Mouse (Mus musculus) G1E (cell line): ENCODE results near the gene Gadd45gip1.

ENCODE experiments used
- CTCF ChIP-seq: IDR thresholded peaks from 2 replicates; pipeline ENCODE4 v1.5.1; 2012; ENCODE audit warnings: low read depth, low read length, inconsistent platforms, mixed read lengths
- GATA1 ChIP-seq: IDR thresholded peaks from 2 replicates; pipeline ENCODE4 v1.6.1; 2012; ENCODE audit warnings: borderline replicate concordance, low read length, inconsistent platforms, mixed read lengths
- POLR2AphosphoS5 ChIP-seq: IDR thresholded peaks from 2 replicates; pipeline ENCODE4 v1.6.1; 2012; ENCODE audit warnings: low read depth, low read length, inconsistent platforms; ENCODE audit not compliant: insufficient replicate concordance

DNA sequence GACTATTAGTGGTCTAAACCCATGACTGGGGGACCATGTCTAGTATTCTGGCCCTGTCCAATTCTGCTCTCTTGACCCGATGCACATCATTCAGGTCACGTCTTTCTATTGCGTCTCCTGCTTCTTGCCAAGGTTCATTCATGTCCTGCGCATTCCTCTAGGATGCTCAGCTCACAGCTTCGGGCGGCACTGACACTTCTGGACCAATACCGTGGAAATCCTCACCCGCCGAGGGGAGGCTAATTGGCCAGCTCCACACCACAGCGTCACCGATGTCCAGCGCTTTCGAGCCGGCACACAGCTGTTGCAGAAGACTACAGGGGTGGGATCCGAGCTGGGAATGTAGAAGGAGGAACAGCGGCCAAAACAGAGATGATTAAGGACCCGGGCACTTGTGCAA, 15.2 kb upstream of the Gadd45gip1 start:
- TF ChIP-seq GATA1 (no peak), CTCF (no peak), POLR2AphosphoS5 (no peak)
